12 mouse cellular contexts compared by ENCODE assay signal in genomic region chr10:24593556-24593955, GRCm38 (mm10). TPM values are rescaled to one million over a fixed set of nuclear protein-coding genes. Genes with fewer than 3 reads are reported as not detected.
DNase-seq lines count a peak whose midpoint lies in the region; ATAC-seq and TF ChIP-seq lines count a peak whose summit lies in the region.
"Had no signal": no experiment of that assay in that cellular context is flagged by ENCODE, and none has a peak within 500 bp of the region (broad histone marks: within the 10 kb centered on the region; RNA-seq: fewer than 3 reads in every experiment).

No protein-coding gene starts in this region.

- no peak overlapping the region for H3K4me2 ChIP-seq in kidney, postnatal 0 days (ENCODE audit: low read length)
- H3K4me2 ChIP-seq in embryonic facial prominence, embryonic 14.5 days (ENCODE audit: low read depth, low read length) = peak overlapping the region; percentile 69
- peak overlapping the region; percentile 84 for H3K4me2 ChIP-seq in heart, embryonic 14.5 days (ENCODE audit: low read length)
- H3K4me2 ChIP-seq in stomach, embryonic 14.5 days (replicated peaks; ENCODE audit: low read depth, low read length) = peak overlapping the region; percentile 29; the same call in 1 of the 2 replicates
- H3K4me2 ChIP-seq in hindbrain, embryonic 11.5 days (replicated peaks; ENCODE audit: low read depth, low read length) = no peak overlapping the region
- H3K4me2 ChIP-seq: midbrain, embryonic 15.5 days had no signal

- 0 out of 2 replicates have a peak, but pooled peaks cover 20% of the 10 kb centered on the region for H3K4me1 ChIP-seq in kidney, postnatal 0 days (replicated peaks; ENCODE audit: insufficient read depth, low read length)
- H3K4me1 ChIP-seq in embryonic facial prominence, embryonic 14.5 days (ENCODE audit: control insufficient read depth, insufficient read depth, low read length) = peaks cover 40% of the 10 kb centered on the region
- peaks cover 13 to 32% of the 10 kb centered on the region in 2 experiments for H3K4me1 ChIP-seq in heart, embryonic 14.5 days (ENCODE audit: control insufficient read depth in 2 of 2, insufficient read depth in 2 of 2, low read length in 2 of 2)
- peaks cover 17% of the 10 kb centered on the region for H3K4me1 ChIP-seq in stomach, embryonic 14.5 days (ENCODE audit: control insufficient read depth, insufficient read depth, low read length)
- H3K4me1 ChIP-seq in hindbrain, embryonic 11.5 days (replicated peaks; ENCODE audit: control insufficient read depth, insufficient read depth, low read length) = no peaks in the 10 kb centered on the region

- no peak for ATAC-seq in kidney, postnatal 0 days (replicated peaks; ENCODE audit: low FRiP score, low read depth)
- no peak for ATAC-seq in embryonic facial prominence, embryonic 14.5 days (ENCODE audit: low read depth)
- ATAC-seq in heart, embryonic 14.5 days (ENCODE audit: insufficient number of reproducible peaks, insufficient read depth, low FRiP score, low read depth) = peak; percentile 45; the same call in 1 of the 2 replicates
- ATAC-seq in stomach, embryonic 14.5 days (ENCODE audit: insufficient number of reproducible peaks, insufficient read depth, low FRiP score, low read depth) = no peak
- no peak for ATAC-seq in hindbrain, embryonic 11.5 days (ENCODE audit: low FRiP score)
- ATAC-seq: midbrain, embryonic 15.5 days; Patski had no signal

- WGBS in kidney, postnatal 0 days = 79% methylated on average over 4 of the region's 4 CpGs
- 41% methylated on average over 4 of the region's 4 CpGs for WGBS in embryonic facial prominence, embryonic 14.5 days
- WGBS in heart, embryonic 14.5 days = 24% methylated on average over 4 of the region's 4 CpGs
- 81% methylated on average over 4 of the region's 4 CpGs for WGBS in stomach, embryonic 14.5 days
- 73% methylated on average over 4 of the region's 4 CpGs for WGBS in hindbrain, embryonic 11.5 days

- H3K27me3 ChIP-seq in kidney, postnatal 0 days (ENCODE audit: insufficient read depth, low read length) = no peaks in the 10 kb centered on the region
- H3K27me3 ChIP-seq in embryonic facial prominence, embryonic 14.5 days (replicated peaks; ENCODE audit: control insufficient read depth, insufficient read depth, low read length) = no peaks in the 10 kb centered on the region
- H3K27me3 ChIP-seq in heart, embryonic 14.5 days (ENCODE audit: control insufficient read depth, insufficient read depth, low read length) = no peaks in the 10 kb centered on the region
- H3K27me3 ChIP-seq in stomach, embryonic 14.5 days (ENCODE audit: control insufficient read depth, insufficient read depth, low read length) = no peaks in the 10 kb centered on the region
- no peaks in the 10 kb centered on the region for H3K27me3 ChIP-seq in hindbrain, embryonic 11.5 days (ENCODE audit: control insufficient read depth, insufficient read depth, low read length)
- H3K27me3 ChIP-seq: midbrain, embryonic 15.5 days; Patski had no signal

- no peak for DNase-seq in kidney, postnatal 0 days (ENCODE audit: low spot score)
- DNase-seq in kidney, adult 9 months = no peak
- no peak for DNase-seq in embryonic facial prominence, embryonic 14.5 days (ENCODE audit: low spot score)
- DNase-seq in hindbrain, embryonic 11.5 days (ENCODE audit: low spot score) = no peak
- no peak for DNase-seq in cerebellum, adult 8-10 months
- DNase-seq: adrenal gland, postnatal 14 days; cerebellum, adult 11 months had no signal

- 0 out of 2 replicates have a peak, but pooled peaks cover 4% of the 10 kb centered on the region for H3K36me3 ChIP-seq in kidney, postnatal 0 days (ENCODE audit: insufficient read depth, low read length)
- H3K36me3 ChIP-seq in embryonic facial prominence, embryonic 14.5 days (ENCODE audit: control insufficient read depth, insufficient read depth, low read length) = no peaks in the 10 kb centered on the region
- peaks cover 16% of the 10 kb centered on the region for H3K36me3 ChIP-seq in heart, embryonic 14.5 days (ENCODE audit: control insufficient read depth, insufficient read depth, low read length)
- no peaks in the 10 kb centered on the region; the same call in 1 of the 2 replicates for H3K36me3 ChIP-seq in stomach, embryonic 14.5 days (ENCODE audit: control insufficient read depth, insufficient read depth, low read length)
- no peaks in the 10 kb centered on the region for H3K36me3 ChIP-seq in hindbrain, embryonic 11.5 days (ENCODE audit: control insufficient read depth, insufficient read depth, low read length)
- H3K36me3 ChIP-seq: midbrain, embryonic 15.5 days had no signal

- no peak for TF ChIP-seq CTCF in kidney, postnatal 0 days (IDR thresholded peaks at IDR 0.05; ENCODE audit: low read depth)

- no peak overlapping the region for H3K9ac ChIP-seq in kidney, postnatal 0 days (ENCODE audit: low read depth, low read length)
- no peak overlapping the region for H3K9ac ChIP-seq in embryonic facial prominence, embryonic 14.5 days (ENCODE audit: low read depth, low read length)
- H3K9ac ChIP-seq in heart, embryonic 14.5 days (ENCODE audit: low read length) = peak overlapping the region; percentile 89
- no peak overlapping the region for H3K9ac ChIP-seq in stomach, embryonic 14.5 days (replicated peaks; ENCODE audit: low read depth, low read length)
- H3K9ac ChIP-seq in hindbrain, embryonic 11.5 days (ENCODE audit: low read depth, low read length) = no peak overlapping the region
- H3K9ac ChIP-seq: midbrain, embryonic 15.5 days had no signal

- no peak overlapping the region for H3K4me3 ChIP-seq in kidney, postnatal 0 days (replicated peaks; ENCODE audit: low read depth, low read length)
- H3K4me3 ChIP-seq in embryonic facial prominence, embryonic 14.5 days (ENCODE audit: low read depth, low read length) = no peak overlapping the region
- H3K4me3 ChIP-seq in heart, embryonic 14.5 days (ENCODE audit: control insufficient read depth in 1 of 2, insufficient read depth in 1 of 2, low read depth in 1 of 2, low read length in 2 of 2) = no peak overlapping the region
- H3K4me3 ChIP-seq in stomach, embryonic 14.5 days (ENCODE audit: low read depth, low read length) = no peak overlapping the region
- H3K4me3 ChIP-seq in hindbrain, embryonic 11.5 days (ENCODE audit: low read depth, low read length) = no peak overlapping the region
- H3K4me3 ChIP-seq: erythroblast, embryonic 14.5 days; midbrain, embryonic 15.5 days had no signal

- H3K27ac ChIP-seq in kidney, postnatal 0 days = 0 out of 2 replicates have a peak overlapping the region, but pooled peaks have one; percentile 2
- no peak overlapping the region for H3K27ac ChIP-seq in embryonic facial prominence, embryonic 14.5 days (replicated peaks; ENCODE audit: low read depth, low read length)
- H3K27ac ChIP-seq in heart, embryonic 14.5 days (replicated peaks in 1 of 2; ENCODE audit: control insufficient read depth in 1 of 2, insufficient read depth in 1 of 2, low read depth in 2 of 2, low read length in 2 of 2) = peak overlapping the region; percentile 89 to 92; a peak in 3 of 4 replicates
- H3K27ac ChIP-seq in stomach, embryonic 14.5 days (ENCODE audit: low read length) = 0 out of 2 replicates have a peak overlapping the region, but pooled peaks have one; percentile 21
- no peak overlapping the region for H3K27ac ChIP-seq in hindbrain, embryonic 11.5 days (ENCODE audit: low read depth, low read length)
- H3K27ac ChIP-seq: midbrain, embryonic 15.5 days had no signal

- H3K9me3 ChIP-seq in kidney, postnatal 0 days (replicated peaks; ENCODE audit: low read length) = no peaks in the 10 kb centered on the region
- H3K9me3 ChIP-seq in embryonic facial prominence, embryonic 14.5 days (ENCODE audit: control insufficient read depth, low read length) = no peaks in the 10 kb centered on the region
- no peaks in the 10 kb centered on the region for H3K9me3 ChIP-seq in heart, embryonic 14.5 days (ENCODE audit: control insufficient read depth, low read length)
- no peaks in the 10 kb centered on the region for H3K9me3 ChIP-seq in stomach, embryonic 14.5 days (ENCODE audit: control insufficient read depth, low read depth, low read length)
- no peaks in the 10 kb centered on the region for H3K9me3 ChIP-seq in hindbrain, embryonic 11.5 days (ENCODE audit: control insufficient read depth, low read length)
- H3K9me3 ChIP-seq: midbrain, embryonic 15.5 days had no signal

RNA-seq across cellular contexts. Expression of gene Ccn2, which starts 1.7 kb away (rescaled TPM):
- 14.3 and 18.4 TPM in 2 replicates for polyA plus RNA-seq in kidney, postnatal 0 days (2015; fragmentation: Nextera tagmentation; extraction: Ambion mirVana)
- 14.7 and 16.7 TPM in 2 replicates for polyA plus RNA-seq in embryonic facial prominence, embryonic 14.5 days (2014; fragmentation: Nextera tagmentation; extraction: Ambion mirVana)
- 21.3 and 29.5 TPM in 2 replicates for polyA plus RNA-seq in heart, embryonic 14.5 days (2014; fragmentation: Nextera tagmentation; extraction: Ambion mirVana)
- polyA plus RNA-seq in stomach, embryonic 14.5 days (2014; fragmentation: Nextera tagmentation; extraction: Ambion mirVana) = 11.3 and 12.5 TPM in 2 replicates
- 4.3 and 6.6 TPM in 2 replicates for polyA plus RNA-seq in hindbrain, embryonic 11.5 days (2014; fragmentation: Nextera tagmentation; extraction: Ambion mirVana)
- polyA plus RNA-seq: erythroblast, embryonic 14.5 days had no signal

Comparison
In these comparisons a context has a peak if more than half of its experiments do, and no peak if none do; other contexts are left out.
1. H3K27ac ChIP-seq: peak in kidney, postnatal 0 days (single experiment), heart, embryonic 14.5 days (2 of 2) and stomach, embryonic 14.5 days (single experiment); none in embryonic facial prominence, embryonic 14.5 days (single experiment) and hindbrain, embryonic 11.5 days (single experiment).
2. H3K4me2 ChIP-seq: peak in embryonic facial prominence, embryonic 14.5 days (single experiment), heart, embryonic 14.5 days (single experiment) and stomach, embryonic 14.5 days (single experiment); none in kidney, postnatal 0 days (single experiment) and hindbrain, embryonic 11.5 days (single experiment).